Mouse (Mus musculus) layer of hippocampus, adult 8-10 months (tissue): ENCODE data around the gene Rnaseh1. TPM values are rescaled to one million over a fixed set of nuclear protein-coding genes. Genes with fewer than 3 reads are reported as not detected.

Experiments used
- DNase-seq, 2 experiments: peaks; one replicate each; pipeline ENCODE4 v3.0.0; 2022; ENCODE audit warnings: low spot score in 2 of 2
- total RNA-seq, 4 experiments: library from RNA; stranded (reverse); gene quantifications; 2 replicates each; pipeline ENCODE4 v1.2.4; 2022

Rnaseh1 gene
- total RNA-seq, result 10 to 100 TPM; 13.4 to 16.3 (median 14.5) TPM

DNA sequence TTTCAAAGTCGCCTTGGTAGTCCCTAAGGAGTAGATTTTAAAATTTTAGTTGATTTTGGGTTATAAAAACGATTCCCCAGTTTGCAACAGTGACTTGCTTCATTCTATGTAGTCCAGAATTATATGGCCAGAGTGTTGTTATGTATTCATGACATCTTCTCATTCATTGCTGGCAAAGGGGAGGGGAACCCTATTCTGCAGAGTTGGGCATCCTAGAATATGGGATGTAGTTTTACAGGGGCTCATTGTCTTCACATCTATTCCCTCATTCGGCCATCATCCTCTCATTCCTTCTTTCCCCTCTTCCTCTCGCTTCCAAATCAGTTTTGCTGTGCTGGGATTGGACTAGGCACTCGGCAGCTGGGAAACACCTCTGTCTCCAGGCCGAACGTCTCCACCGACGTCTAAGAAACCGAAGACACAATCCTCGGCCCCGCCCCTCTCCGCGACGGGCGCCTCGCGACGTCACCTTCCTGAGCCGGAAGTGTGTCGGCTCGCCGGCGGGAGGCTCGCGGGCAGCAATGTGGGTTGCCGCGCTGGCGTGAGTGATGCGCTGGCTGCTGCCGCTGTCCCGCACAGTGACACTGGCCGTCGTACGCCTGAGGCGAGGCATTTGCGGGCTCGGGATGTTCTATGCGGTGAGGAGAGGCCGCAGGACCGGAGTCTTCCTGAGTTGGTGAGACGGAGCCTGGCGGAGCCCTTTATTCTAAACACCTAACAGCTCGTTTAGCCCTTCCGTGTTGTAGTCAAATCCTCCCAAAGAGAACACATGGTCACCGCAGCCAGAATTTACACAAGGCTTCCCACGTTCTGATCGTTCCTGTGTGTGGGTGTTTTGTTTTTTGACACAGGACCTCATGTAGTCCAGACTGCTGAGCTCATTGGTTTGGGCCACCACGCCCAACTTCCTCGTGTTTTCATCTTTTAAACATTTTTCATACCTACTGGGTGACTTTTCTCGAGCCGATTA is at the start of gene Rnaseh1:
Rnaseh1 (plus strand) TSS at position 462 of the 970 bp plus-strand sequence.
- peak; percentile 83 to 87 for DNase-seq

DNA sequence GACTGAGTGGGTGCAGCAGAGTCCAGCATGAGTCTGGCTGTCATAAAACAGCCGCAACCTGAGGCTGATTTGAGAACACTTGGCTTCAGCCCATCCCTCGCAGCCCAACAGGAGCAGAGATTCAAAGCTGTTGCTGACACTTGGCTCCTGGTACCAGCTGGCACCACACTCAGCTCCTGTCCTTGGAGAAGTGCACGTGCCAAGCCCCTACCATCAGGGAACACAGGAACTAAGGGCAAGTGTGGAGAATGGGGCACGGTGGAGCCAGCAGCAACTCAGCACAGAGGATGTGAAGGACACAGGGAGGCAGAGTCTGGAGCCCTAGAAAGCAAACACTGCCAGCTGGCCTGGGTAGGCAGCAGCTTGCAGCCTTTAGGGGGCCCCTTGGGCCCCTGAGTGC is 47.1 kb upstream of the Rnaseh1 start:
- DNase-seq, result no peak

DNA sequence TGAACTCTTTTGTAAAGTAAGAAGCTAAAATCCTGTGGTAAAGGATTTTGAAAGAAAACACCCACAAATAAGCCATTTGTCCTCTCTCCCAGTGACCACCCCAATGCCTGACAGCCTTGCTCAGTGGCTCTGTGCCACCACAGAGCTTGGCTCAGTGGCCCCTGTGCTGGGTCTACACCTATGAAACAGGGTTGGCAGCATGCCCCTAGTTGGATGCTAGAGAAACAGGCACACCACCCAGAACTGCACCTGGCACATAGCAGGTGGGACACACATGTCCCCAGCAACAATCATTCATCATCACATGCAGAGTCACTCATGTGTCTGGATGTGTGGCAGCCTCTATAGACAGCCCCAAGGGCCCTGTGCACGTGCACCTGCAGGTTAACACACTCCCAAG is 45.9 kb upstream of the Rnaseh1 start:
- no peak for DNase-seq

DNA sequence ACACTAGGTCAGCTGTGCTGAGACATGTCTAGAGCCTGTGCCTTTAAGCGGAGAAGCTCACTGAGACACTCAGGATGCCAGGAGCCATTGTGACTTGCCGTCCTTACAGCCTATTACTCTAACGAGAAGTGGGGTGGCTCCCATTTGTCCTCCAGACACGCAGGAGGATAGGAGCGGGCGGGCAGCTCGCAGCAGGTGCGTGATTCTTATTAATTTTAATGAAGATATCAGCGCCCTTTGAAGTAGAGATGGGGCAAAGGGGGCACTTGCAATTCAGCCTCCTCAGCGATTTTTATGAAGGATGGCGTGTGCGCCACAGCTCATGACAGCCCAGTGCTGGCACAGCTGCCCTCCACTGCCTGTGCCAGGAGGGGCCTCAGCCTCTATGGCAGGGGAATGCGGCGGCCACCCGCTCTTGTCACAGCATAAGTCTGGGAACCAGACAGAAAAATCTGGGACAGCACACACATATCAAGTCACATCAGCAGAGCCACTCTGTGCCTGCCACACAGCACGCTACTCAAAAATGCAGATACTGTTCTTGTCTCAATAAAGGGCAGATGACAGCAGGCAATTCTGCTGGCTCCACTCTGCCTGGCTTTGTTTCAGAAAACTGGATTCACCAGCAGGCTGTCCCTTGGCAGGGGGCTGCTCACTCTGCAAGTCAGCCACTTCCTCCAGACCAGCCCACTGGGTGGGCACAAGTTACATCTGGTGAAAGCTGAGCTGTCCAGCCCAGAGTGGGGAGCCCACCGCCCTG is 41.7 kb upstream of the Rnaseh1 start:
- DNase-seq, result peak; percentile 71 to 72

GRCm38 (mm10) chr12:28612391-28612790 is 37.0 kb upstream of the Rnaseh1 start:
- DNase-seq, result no peak

GRCm38 (mm10) chr12:28614401-28614800 is 35.0 kb upstream of the Rnaseh1 start:
- DNase-seq, result no peak

- no peak for DNase-seq
Measured at GRCm38 (mm10) chr12:28617297-28617696, 32.1 kb upstream of the Rnaseh1 start.

DNA sequence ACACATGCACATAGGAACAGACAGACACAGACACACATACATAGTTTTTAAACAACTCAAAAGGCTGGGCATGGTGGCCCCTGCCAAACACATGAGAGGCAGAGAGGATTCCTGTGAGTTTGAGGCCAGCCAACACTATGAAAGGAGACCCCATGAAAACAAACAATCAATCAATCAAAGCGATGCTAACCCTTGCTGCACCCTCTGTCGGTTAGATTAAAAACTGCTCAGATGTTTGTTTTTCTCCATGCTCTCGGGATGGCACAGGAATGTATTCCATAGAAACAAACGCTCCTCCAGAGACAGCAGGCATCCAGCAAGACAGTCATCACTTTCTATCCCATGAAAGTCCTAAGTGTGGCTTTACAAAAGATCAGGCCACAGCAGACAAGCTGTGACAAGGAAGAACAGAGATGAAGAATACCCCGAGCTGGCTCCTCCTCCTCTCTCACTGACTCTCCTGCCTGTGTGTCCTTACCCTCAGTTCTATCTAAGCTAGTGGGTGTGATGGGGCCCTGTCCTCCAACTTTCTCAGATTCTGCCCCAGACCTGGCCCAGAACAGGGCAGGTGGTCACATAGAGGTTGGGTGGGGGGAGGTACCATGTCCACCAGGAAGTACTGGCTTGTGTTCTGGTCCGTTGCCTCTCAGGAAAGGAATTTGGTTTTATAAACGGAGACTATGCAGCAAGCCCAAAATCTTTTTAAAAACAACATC is 27.8 kb upstream of the Rnaseh1 start:
- no peak for DNase-seq

DNA sequence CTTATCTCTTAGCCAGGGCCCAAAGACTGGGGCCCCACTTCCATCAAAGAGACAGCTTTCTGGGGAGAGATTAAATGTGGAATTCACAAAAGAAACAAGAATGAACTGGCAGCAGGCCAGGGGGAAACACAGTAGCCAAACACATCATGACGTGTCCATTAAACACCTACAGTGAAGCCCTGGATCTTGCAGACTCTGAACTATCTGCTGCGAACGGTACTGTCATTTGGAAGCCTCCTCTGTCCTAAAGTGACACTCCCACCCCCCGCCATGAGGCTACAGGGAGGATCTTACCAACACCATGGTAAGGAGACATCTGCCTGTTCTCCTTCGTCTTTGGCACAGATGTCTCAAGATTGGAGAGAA is 27.3 kb upstream of the Rnaseh1 start:
- peak; percentile 27 to 38 for DNase-seq

GRCm38 (mm10) chr12:28622641-28623040 is 26.8 kb upstream of the Rnaseh1 start:
- DNase-seq, result no peak

GRCm38 (mm10) chr12:28623195-28623594 is 26.2 kb upstream of the Rnaseh1 start, which contains the start of gene Colec11:
TSS of gene Colec11 (minus strand) at chr12:28623377.
- DNase-seq, result no peak

DNA sequence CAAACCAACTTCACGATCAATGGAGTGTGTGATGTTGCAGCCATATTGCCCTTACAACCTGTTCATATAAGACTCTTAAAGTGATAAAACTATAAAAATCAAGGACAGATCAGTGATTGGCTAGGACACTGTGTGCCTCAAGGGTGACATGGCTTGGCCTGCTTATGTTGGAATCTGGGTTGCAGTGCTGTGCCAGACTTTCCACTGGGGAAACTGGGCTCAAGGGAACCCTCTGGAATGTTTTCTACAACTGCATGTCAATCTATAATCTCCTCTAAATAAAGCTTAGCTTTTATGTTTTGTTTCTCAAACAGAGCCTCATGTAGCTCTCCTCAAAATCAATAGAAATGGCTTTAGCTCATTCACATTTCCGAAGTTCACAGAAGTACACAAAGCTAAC is 25.2 kb upstream of the Rnaseh1 start:
- DNase-seq, result no peak

GRCm38 (mm10) chr12:28625407-28625806 is 24.0 kb upstream of the Rnaseh1 start:
- DNase-seq, result no peak

DNA sequence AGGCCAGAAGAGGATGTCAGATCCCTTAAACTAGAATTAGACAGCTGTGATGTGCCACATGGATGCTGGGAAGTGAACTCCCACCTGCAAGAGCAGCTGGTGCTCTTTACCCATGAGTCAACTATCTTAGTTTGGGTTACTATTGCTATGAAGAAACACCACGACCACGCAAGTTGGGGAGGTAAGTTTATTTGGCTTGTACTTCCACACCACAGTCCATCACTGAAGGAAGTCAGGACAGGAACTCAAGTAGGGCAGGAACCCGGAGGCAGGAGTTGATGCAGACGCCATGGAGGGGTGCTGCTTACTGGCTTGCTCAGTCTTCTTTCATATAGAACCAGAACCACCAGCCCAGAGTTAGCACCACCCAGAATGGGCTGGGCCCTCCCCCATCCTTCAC is 22.3 kb upstream of the Rnaseh1 start:
- no peak for DNase-seq

GRCm38 (mm10) chr12:28628436-28628835 is 21.0 kb upstream of the Rnaseh1 start:
- DNase-seq, result no peak

DNA sequence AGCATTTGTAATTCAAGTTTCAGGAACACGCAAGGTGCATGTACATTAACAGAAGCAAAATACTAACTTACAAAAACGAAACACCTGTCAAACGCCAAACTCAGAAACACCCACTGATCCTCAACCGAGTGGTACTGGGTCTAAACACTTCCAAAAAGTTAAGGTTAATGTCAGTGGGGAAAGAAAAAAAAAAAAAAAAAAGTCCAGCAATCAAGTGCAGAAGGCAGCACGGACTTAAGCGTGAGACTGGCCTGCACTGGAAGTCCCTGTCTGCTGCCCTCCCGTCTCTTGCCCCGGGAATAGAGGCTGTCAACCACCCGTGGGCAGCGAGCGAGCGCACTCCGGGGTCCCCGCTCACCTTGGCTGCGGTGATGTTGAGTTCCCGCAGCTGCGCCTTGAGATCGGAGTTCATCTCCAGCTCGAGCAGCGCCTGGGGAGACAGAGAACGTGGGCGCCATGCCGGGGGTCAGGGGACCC is 14.3 kb upstream of the Rnaseh1 start:
- no peak for DNase-seq

DNA sequence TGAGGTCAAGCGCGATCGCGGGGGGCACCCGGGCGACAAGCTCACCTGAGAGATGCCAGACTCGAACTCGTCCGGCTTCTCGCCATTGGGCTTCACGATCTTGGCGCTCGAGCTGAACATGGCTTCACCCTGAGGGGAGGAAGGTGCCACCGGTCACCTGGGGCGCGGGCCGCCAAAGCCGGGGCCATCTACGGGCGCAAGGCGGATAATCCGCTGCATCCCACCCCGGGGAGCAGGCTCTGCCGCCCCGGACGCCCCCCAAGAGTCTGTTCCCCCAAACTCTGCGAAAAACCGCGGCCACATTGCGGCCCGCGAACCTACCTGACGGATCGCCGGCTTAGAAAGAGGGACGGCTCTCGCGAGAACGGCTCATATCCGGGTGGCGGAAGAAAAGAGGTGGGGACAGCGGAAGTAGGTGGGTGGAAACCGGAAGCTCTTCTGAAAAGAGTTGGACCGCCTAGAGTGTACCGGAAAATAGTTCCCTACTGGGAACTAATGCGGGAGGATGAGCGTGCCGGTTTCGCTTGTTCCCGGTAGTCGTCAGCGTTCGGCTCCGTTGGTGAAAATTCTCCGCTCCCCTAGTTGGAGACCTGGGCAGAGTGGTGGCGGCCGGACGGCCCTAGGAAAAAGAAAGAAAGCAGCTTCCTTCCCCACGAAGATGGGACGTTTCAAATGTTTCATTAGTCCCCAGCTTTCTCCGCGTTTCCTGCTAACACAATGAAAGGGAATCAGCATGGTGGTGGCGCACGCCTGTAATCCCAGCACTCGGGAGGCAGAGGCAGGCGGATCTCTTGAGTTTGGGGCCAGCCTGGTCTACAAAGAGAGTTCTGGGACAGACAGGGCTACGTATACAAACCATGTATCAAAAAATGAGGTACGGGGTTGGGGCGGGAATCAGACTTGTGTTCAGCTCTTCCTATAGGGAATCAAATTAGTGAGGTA is 13.6 kb upstream of the Rnaseh1 start, which contains the start of gene Rps7:
Rps7 (minus strand) TSS at position 419 of the 942 bp plus-strand sequence.
- peak; percentile 87 to 91 for DNase-seq

DNA sequence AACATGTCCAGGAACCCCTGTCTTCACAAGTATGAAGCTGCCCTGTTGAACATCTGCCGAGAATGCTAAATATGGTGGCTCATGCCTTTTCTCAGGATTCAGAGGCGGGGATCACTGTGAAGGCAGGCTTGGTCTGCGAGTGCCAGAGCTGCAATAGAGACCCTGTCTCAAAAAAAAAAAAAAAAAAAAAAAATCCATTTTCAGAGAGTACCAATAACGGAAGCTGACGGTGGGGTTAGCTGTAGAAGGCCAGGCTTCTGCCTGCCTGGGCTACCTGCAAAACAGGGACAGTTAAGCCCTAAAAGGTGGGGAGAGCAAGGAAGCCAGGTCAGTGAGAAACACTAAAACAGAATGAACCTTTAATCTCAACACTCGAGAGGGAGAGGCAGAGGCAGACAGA is 12.9 kb upstream of the Rnaseh1 start:
- no peak for DNase-seq

GRCm38 (mm10) chr12:28638778-28639177 is 10.6 kb upstream of the Rnaseh1 start:
- no peak for DNase-seq

DNA sequence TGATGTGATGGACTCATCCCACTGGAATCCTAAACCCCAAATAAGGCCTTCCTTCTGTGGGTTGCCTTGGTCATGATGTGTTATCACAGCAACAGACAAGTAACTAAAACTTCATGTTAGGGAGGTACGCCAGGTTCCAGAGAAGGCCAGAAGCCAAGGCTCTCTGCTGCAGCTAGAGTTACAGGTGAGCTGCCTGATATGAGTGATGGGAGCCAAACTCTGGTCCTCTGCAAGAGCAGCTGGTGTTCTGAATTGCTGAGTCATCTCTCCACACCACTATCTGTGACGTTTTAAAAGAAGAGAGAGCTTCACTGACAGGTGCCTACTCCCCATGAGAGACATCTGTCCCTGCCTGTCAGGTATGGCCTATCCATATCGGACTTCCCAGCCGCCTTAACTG is 13.2 kb downstream of the Rnaseh1 start:
- no peak for DNase-seq
